Mouse (Mus musculus) midbrain, embryonic 10.5 days (tissue): ENCODE measurements around the gene Lcn10. TPM values are rescaled to one million over a fixed set of nuclear protein-coding genes. Genes with fewer than 3 reads are reported as not detected.
A peak's percentile ranks its signal among the peaks of the same experiment; 100 is the strongest.
"Not testable (repeated sequence)": the region's sequence is repeated elsewhere in the genome, so short reads cannot be mapped to it uniquely, and the experiment has no call there.

Experiments
- DNase-seq: peaks from one replicate; pipeline ENCODE4 v3.0.0-alpha.2; 2017; ENCODE audit warnings: low spot score
- H3K27ac ChIP-seq: fragments of 300-500 bp; sonication (generic); replicated peaks from 2 replicates; pipeline ENCODE4 v1.5.1; 2016; ENCODE audit warnings: mild to moderate bottlenecking
- H3K27me3 ChIP-seq: fragments of 300-500 bp; sonication (generic); 2 replicates; pipeline ENCODE4 v1.6.1; 2016; ENCODE audit warnings: low read depth, mild to moderate bottlenecking; ENCODE audit not compliant: poor library complexity, severe bottlenecking
- H3K36me3 ChIP-seq: fragments of 300-500 bp; sonication (generic); 2 replicates; pipeline ENCODE4 v1.6.1; 2016; ENCODE audit warnings: mild to moderate bottlenecking, moderate library complexity
- H3K4me1 ChIP-seq: fragments of 300-500 bp; sonication (generic); 2 replicates; pipeline ENCODE4 v1.6.1; 2016
- H3K4me3 ChIP-seq: fragments of 300-500 bp; sonication (generic); 2 replicates; pipeline ENCODE4 v1.5.1; 2016; ENCODE audit warnings: mild to moderate bottlenecking, moderate library complexity
- H3K9me3 ChIP-seq: fragments of 300-500 bp; sonication (generic); replicated peaks from 2 replicates; pipeline ENCODE4 v1.6.1; 2016; ENCODE audit warnings: mild to moderate bottlenecking
- WGBS: fragments of 180-500 bp; shearing (Covaris S2); methylation state at CpG from one replicate; pipeline ENCODE4 v1.1.7; 2016; 5-methylcytosine and 5-hydroxymethylcytosine counted together
- polyA plus RNA-seq: library from polyadenylated mRNA; unstranded; fragments of >200 nt; fragmentation: Nextera tagmentation; extraction: Ambion mirVana; gene quantifications from 2 replicates; pipeline ENCODE4 v1.2.1, GENCODE M21; 2016

Gene Lcn10
- polyA plus RNA-seq, 1 experiment from 2014 or later: not detected

- no peaks in the 10 kb centered on the region for H3K27me3 ChIP-seq
- peaks cover 5% of the 10 kb centered on the region for H3K4me1 ChIP-seq
- H3K36me3 ChIP-seq: no peaks in the 10 kb centered on the region
- H3K4me3 ChIP-seq: no peak overlapping the region
- H3K9me3 ChIP-seq: no peaks in the 10 kb centered on the region
- 62% methylated on average over 1 of the region's 1 CpGs for WGBS
- DNase-seq: no peak
- no peak overlapping the region for H3K27ac ChIP-seq
These were observed 16.0 kb upstream of the Lcn10 start for GRCm38 (mm10) chr2:25666516-25666915.

GRCm38 (mm10) chr2:25676486-25676885 lies 6.0 kb upstream of the Lcn10 start, which contains the start of gene Lcn6:
TSS of gene Lcn6 (plus strand) at chr2:25676786.
- 94% methylated on average over 3 of the region's 3 CpGs for WGBS
- no peaks in the 10 kb centered on the region for H3K27me3 ChIP-seq
- H3K4me3 ChIP-seq: no peak within 1 kb of the TSS
- no peaks in the 10 kb centered on the region for H3K4me1 ChIP-seq
- DNase-seq: no peak
- H3K36me3 ChIP-seq: no peaks in the 10 kb centered on the region
- H3K9me3 ChIP-seq: no peaks in the 10 kb centered on the region
- no peak within 1 kb of the TSS for H3K27ac ChIP-seq

- Histone ChIP-seq H3K27me3 (no peaks in the 10 kb centered on the region), H3K4me3 (no peak overlapping the region), H3K36me3 (no peaks in the 10 kb centered on the region), H3K27ac (no peak overlapping the region), H3K9me3 (no peaks in the 10 kb centered on the region), H3K4me1 (no peaks in the 10 kb centered on the region)
- 87% methylated on average over 6 of the region's 6 CpGs for WGBS
- no peak for DNase-seq
These were observed 3.0 kb upstream of the Lcn10 start for GRCm38 (mm10) chr2:25679559-25679958.

- H3K36me3 ChIP-seq: no peaks in the 10 kb centered on the region
- DNase-seq: no peak
- no peaks in the 10 kb centered on the region for H3K9me3 ChIP-seq
- 78% methylated on average over 4 of the region's 4 CpGs for WGBS
- H3K27me3 ChIP-seq: no peaks in the 10 kb centered on the region
- H3K4me3 ChIP-seq: no peak overlapping the region
- no peak overlapping the region for H3K27ac ChIP-seq
- no peaks in the 10 kb centered on the region for H3K4me1 ChIP-seq
These were observed 4.4 kb downstream of the Lcn10 start for GRCm38 (mm10) chr2:25686941-25687340.

GRCm38 (mm10) chr2:25694605-25695004 lies 12.1 kb downstream of the Lcn10 start:
- H3K36me3 ChIP-seq: no peaks in the 10 kb centered on the region
- H3K4me3 ChIP-seq: no peak overlapping the region
- no peaks in the 10 kb centered on the region for H3K9me3 ChIP-seq
- DNase-seq: peak; percentile 62
- no peaks in the 10 kb centered on the region for H3K27me3 ChIP-seq
- H3K27ac ChIP-seq: no peak overlapping the region
- H3K4me1 ChIP-seq: no peaks in the 10 kb centered on the region

- DNase-seq: no peak
- Histone ChIP-seq H3K9me3 (no peaks in the 10 kb centered on the region), H3K27ac (no peak overlapping the region)
These were observed 14.4 kb downstream of the Lcn10 start for GRCm38 (mm10) chr2:25696951-25697350.

GRCm38 (mm10) chr2:25698696-25699095 lies 16.2 kb downstream of the Lcn10 start:
- 89% methylated on average over 2 of the region's 2 CpGs for WGBS
- no peak overlapping the region for H3K4me3 ChIP-seq
- no peaks in the 10 kb centered on the region for H3K36me3 ChIP-seq
- no peak overlapping the region for H3K27ac ChIP-seq
- H3K4me1 ChIP-seq: no peaks in the 10 kb centered on the region
- no peaks in the 10 kb centered on the region for H3K9me3 ChIP-seq
- H3K27me3 ChIP-seq: no peaks in the 10 kb centered on the region
- DNase-seq: no peak

More at GRCm38 (mm10) chr2:25696951-25697350, 14.4 kb downstream of the Lcn10 start:
- Histone ChIP-seq H3K36me3 (no peaks in the 10 kb centered on the region), H3K4me3 (no peak overlapping the region), H3K27me3 (no peaks in the 10 kb centered on the region), H3K4me1 (no peaks in the 10 kb centered on the region)
- WGBS: 75% methylated on average over 4 of the region's 4 CpGs

GRCm38 (mm10) chr2:25699743-25700142 lies 17.2 kb downstream of the Lcn10 start, which contains the start of gene Obp2a:
TSS of gene Obp2a (plus strand) at chr2:25700043.
- not testable (repeated sequence) for H3K4me1 ChIP-seq, H3K36me3 ChIP-seq, H3K27me3 ChIP-seq, H3K9me3 ChIP-seq, H3K27ac ChIP-seq, H3K4me3 ChIP-seq, DNase-seq
- 85% methylated on average over 3 of the region's 3 CpGs for WGBS

GRCm38 (mm10) chr2:25701001-25701400 lies 18.5 kb downstream of the Lcn10 start:
- H3K9me3 ChIP-seq: no peaks in the 10 kb centered on the region
- no peak overlapping the region for H3K27ac ChIP-seq
- H3K36me3 ChIP-seq: no peaks in the 10 kb centered on the region
- H3K27me3 ChIP-seq: no peaks in the 10 kb centered on the region
- H3K4me1 ChIP-seq: no peaks in the 10 kb centered on the region
- no peak for DNase-seq
- 86% methylated on average over 5 of the region's 5 CpGs for WGBS
- H3K4me3 ChIP-seq: no peak overlapping the region

GRCm38 (mm10) chr2:25703706-25704105 lies 21.2 kb downstream of the Lcn10 start:
- Histone ChIP-seq H3K36me3 (no peaks in the 10 kb centered on the region; the same call in 1 of the 2 replicates), H3K9me3 (no peaks in the 10 kb centered on the region), H3K27me3 (no peaks in the 10 kb centered on the region), H3K4me1 (peaks cover 18% of the 10 kb centered on the region), H3K4me3 (no peak overlapping the region), H3K27ac (no peak overlapping the region)
- DNase-seq: no peak
- 86% methylated on average over 4 of the region's 4 CpGs for WGBS

- H3K36me3 ChIP-seq: no peaks in the 10 kb centered on the region; the same call in 1 of the 2 replicates
- under 1% methylated on average over 78 of the region's 78 CpGs for WGBS
- peak; percentile 88 for DNase-seq
- H3K27me3 ChIP-seq: no peaks in the 10 kb centered on the region
- peaks cover 26% of the 10 kb centered on the region for H3K4me1 ChIP-seq
- peak within 1 kb of the TSS; percentile 90 for H3K4me3 ChIP-seq
- peak within 1 kb of the TSS; percentile 86 for H3K27ac ChIP-seq
- H3K9me3 ChIP-seq: no peaks in the 10 kb centered on the region
These were observed 24.3 kb downstream of the Lcn10 start, which contains the start of gene Bmyc for GRCm38 (mm10) chr2:25706643-25707481. TSS of gene Bmyc (plus strand) at chr2:25706739.

- Histone ChIP-seq H3K27ac (no peak overlapping the region), H3K9me3 (no peaks in the 10 kb centered on the region), H3K27me3 (no peaks in the 10 kb centered on the region), H3K36me3 (no peaks in the 10 kb centered on the region; the same call in 1 of the 2 replicates), H3K4me1 (peaks cover 30% of the 10 kb centered on the region), H3K4me3 (no peak overlapping the region)
- 83% methylated on average over 2 of the region's 2 CpGs for WGBS
- DNase-seq: peak; percentile 27
These were observed 25.6 kb downstream of the Lcn10 start for GRCm38 (mm10) chr2:25708121-25708520.

GRCm38 (mm10) chr2:25709056-25709455 lies 26.5 kb downstream of the Lcn10 start:
- not testable (repeated sequence) for H3K27ac ChIP-seq, H3K4me3 ChIP-seq, H3K9me3 ChIP-seq, H3K36me3 ChIP-seq, DNase-seq, H3K27me3 ChIP-seq
- WGBS: 93% methylated on average over 1 of the region's 1 CpGs
- peaks cover 30% of the 10 kb centered on the region for H3K4me1 ChIP-seq
